Comparison of ENCODE assay signal across 16 mouse cellular contexts in the genomic region with DNA sequence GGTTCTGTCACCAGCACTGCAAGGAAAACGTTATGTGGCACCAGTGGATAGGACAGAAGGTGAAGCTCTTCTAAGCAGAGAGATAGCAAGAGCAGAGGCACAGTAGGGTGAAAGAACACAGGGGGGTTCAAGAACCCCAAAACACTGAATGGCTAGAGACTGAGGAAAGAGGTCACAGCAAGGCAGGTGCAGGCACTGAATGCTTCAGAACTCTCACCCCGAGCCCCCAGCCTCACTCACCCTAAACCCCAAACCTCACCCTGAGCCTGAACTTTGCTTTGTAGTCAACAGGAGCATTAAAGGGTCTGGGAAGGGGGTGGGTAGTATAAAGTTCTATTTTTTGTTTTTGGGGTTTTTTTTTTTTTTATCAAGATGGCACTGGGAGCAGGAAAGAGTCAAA. TPM values are rescaled to one million over a fixed set of nuclear protein-coding genes. Genes with fewer than 3 reads are reported as not detected.
"Had no signal": no experiment of that assay in that cellular context is flagged by ENCODE, and none has a peak within 500 bp of the region (broad histone marks: within the 10 kb centered on the region; RNA-seq: fewer than 3 reads in every experiment).

No protein-coding gene starts in this region.

- DNase-seq: retina, postnatal 1 day; right cerebral cortex, adult 18-20 months; right cerebral cortex, postnatal 14 days; right cerebral cortex, postnatal 25 days; right cerebral cortex, postnatal 4 days; spleen, adult 18-20 months; thymus, adult 18-20 months; thymus, adult 2 months had no signal

RNA-seq across cellular contexts. Expression of a gene that starts 6.2 kb away (rescaled TPM):
- polyA plus RNA-seq: neural tube, embryonic 12.5 days; neural tube, embryonic 13.5 days; neural tube, embryonic 14.5 days; small intestine, adult 2 months; spleen, adult 2 months; urinary bladder, adult 2 months had no signal

RNA-seq across cellular contexts. Expression of a gene that starts 24.4 kb away (rescaled TPM):
- polyA plus RNA-seq: neural tube, embryonic 11.5 days had no signal

RNA-seq across cellular contexts. Expression of a gene that starts 50.2 kb away (rescaled TPM):
- polyA plus RNA-seq: testis, adult 2 months had no signal
